Mouse (Mus musculus) lung, adult 18-20 months (tissue): ENCODE data around the gene 1700012A03Rik.

Experiments
- DNase-seq, 2 experiments: peaks; one replicate each; pipeline ENCODE4 v3.0.0; 2022; ENCODE audit warnings: mixed read lengths in 2 of 2

1700012A03Rik gene

DNA sequence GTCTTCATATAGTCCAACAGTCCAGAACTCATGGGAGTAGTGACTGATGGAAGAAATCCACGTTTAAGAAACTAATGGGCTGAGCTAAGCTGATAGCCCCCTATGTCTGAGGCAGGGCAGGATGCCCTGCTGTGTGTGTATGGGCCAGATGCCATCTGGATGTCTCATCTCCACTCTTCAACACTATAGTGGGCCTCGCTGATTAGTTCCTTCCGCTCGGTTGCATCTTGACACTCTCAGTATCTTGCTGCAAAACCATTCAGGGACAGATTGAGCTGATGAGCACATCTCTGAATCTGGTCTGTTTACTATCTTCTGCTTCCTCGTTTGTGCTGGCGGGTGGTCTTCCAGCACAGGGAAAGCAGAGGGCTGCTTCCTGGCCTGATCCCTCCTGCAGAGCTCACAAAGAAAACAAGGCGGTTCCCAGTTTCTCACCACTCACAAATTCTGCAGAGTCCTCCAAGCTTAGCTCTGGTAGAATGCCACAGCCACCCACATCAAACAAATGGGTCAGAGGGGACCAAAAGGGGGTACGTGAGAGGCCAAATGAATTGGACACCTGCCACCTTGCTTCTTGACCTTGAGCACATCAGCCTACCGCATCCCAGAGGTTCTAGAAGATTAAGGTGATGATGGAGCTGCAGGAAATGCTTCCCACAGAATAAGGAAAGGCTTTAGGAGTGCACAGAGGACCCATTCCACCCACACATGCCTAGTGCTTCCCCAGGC is 55.7 kb downstream of the 1700012A03Rik start:
- no peak for DNase-seq
